Mouse (Mus musculus) forebrain, embryonic 11.5 days (tissue): ENCODE measurements around the gene Tmprss6. TPM values are rescaled to one million over a fixed set of nuclear protein-coding genes. Genes with fewer than 3 reads are reported as not detected.

Source experiments
- ATAC-seq: fragments of 200-750 bp; cut with Nextera tagmentation; replicated peaks from 2 replicates; pipeline ENCODE4 v1.8.0; 2017; ENCODE audit warnings: moderate TSS enrichment; ENCODE audit not compliant: low FRiP score
- DNase-seq: peaks from one replicate; pipeline ENCODE4 v3.0.0-alpha.2; 2017; ENCODE audit warnings: low spot score
- H3K27ac ChIP-seq: fragments of 300-500 bp; sonication (generic); 2 replicates; pipeline ENCODE4 v1.5.1; 2014; ENCODE audit warnings: low read depth, low read length
- H3K27me3 ChIP-seq: fragments of 300-500 bp; sonication (generic); 2 replicates; pipeline ENCODE4 v1.6.1; 2014; ENCODE audit warnings: mild to moderate bottlenecking, low read length, mixed read lengths; ENCODE audit not compliant: control insufficient read depth, insufficient read depth
- H3K36me3 ChIP-seq: fragments of 300-500 bp; sonication (generic); 2 replicates; pipeline ENCODE4 v1.6.1; 2014; ENCODE audit warnings: mild to moderate bottlenecking, low read length, moderate library complexity, mixed read lengths; ENCODE audit not compliant: control insufficient read depth, insufficient read depth
- H3K4me1 ChIP-seq: fragments of 300-500 bp; sonication (generic); replicated peaks from 2 replicates; pipeline ENCODE4 v1.6.1; 2014; ENCODE audit warnings: low read length, mixed read lengths; ENCODE audit not compliant: control insufficient read depth, insufficient read depth
- H3K4me2 ChIP-seq: fragments of 300-500 bp; sonication (generic); 2 replicates; pipeline ENCODE4 v1.6.1; 2014; ENCODE audit warnings: low read depth, mild to moderate bottlenecking, low read length, moderate library complexity, mixed read lengths; ENCODE audit not compliant: severe bottlenecking
- H3K4me3 ChIP-seq: fragments of 300-500 bp; sonication (generic); 2 replicates; pipeline ENCODE4 v1.5.1; 2014; ENCODE audit warnings: low read depth, low read length
- H3K9ac ChIP-seq: fragments of 300-500 bp; sonication (generic); 2 replicates; pipeline ENCODE4 v1.6.1; 2014; ENCODE audit warnings: low read length
- H3K9me3 ChIP-seq: fragments of 300-500 bp; sonication (generic); 2 replicates; pipeline ENCODE4 v1.6.1; 2016; ENCODE audit warnings: low read length, mixed read lengths; ENCODE audit not compliant: control insufficient read depth
- WGBS: fragments of 180-500 bp; shearing (Covaris S2); extraction: QIAGEN DNeasy Blood & Tissue Kit; methylation state at CpG from one replicate; pipeline ENCODE4 v1.1.7; 2014; 5-methylcytosine and 5-hydroxymethylcytosine counted together
- polyA plus RNA-seq: library from polyadenylated mRNA; unstranded; fragments of >200 nt; fragmentation: Nextera tagmentation; extraction: Ambion mirVana; gene quantifications from 2 replicates; pipeline ENCODE4 v1.2.1, GENCODE M21; 2014

Tmprss6 gene
- polyA plus RNA-seq, 1 experiment from 2014 or later = 0.79 TPM

DNA sequence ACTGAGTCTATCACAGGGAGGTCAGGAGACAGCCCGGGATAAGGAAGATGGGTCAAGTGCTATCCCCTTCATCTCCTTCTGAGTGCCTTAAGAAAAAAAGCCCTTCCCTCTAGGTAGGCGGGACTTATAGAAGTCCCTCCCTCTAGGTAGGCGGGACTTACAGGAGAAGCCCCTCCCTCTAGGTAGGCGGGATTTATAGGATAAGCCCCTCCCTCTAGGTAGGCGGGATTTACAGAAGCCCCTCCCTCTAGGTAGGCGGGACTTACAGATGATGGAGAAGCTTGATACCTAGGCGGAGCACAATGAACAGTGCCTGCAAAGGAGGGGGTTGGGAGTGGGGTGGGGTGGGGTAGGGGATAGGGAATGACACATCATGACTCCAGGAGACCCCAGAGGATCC, 11.7 kb upstream of the Tmprss6 start:
- no peak for ATAC-seq
- 66% methylated on average over 7 of the region's 7 CpGs for WGBS

DNA sequence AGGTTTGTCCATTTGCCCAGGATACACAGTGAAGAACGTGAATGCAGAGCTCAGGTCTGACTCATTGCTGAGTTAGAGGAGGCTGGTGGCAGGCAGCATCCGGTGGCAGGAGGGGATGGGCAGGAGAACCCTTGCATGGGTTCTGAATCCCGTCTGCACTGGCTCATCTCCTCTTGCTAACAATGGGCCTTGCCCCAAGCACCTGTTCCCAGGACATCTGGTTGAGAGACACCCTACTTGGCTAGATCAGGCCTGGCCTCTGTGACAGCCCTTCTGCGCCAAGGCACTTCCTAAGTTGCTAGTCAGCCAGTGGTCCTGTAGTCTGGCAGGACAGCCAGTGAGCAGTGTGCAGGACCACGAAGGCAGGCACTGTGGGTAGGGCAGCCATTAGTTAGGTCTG, 11.0 kb upstream of the Tmprss6 start:
- Histone ChIP-seq H3K36me3 (no peaks in the 10 kb centered on the region), H3K4me3 (no peak overlapping the region), H3K27me3 (no peaks in the 10 kb centered on the region), H3K27ac (no peak overlapping the region), H3K9ac (no peak overlapping the region), H3K4me1 (no peaks in the 10 kb centered on the region), H3K4me2 (no peak overlapping the region), H3K9me3 (no peaks in the 10 kb centered on the region)
- WGBS = 83% methylated on average over 5 of the region's 5 CpGs
- ATAC-seq (no peak), DNase-seq (no peak)

More for the DNA sequence above, 11.7 kb upstream of the Tmprss6 start:
- no peak overlapping the region for H3K4me2 ChIP-seq
- H3K27ac ChIP-seq = no peak overlapping the region
- no peaks in the 10 kb centered on the region for H3K36me3 ChIP-seq
- no peak for DNase-seq
- no peak overlapping the region for H3K9ac ChIP-seq
- no peaks in the 10 kb centered on the region for H3K27me3 ChIP-seq
- no peaks in the 10 kb centered on the region for H3K9me3 ChIP-seq
- no peaks in the 10 kb centered on the region for H3K4me1 ChIP-seq
- H3K4me3 ChIP-seq = no peak overlapping the region

DNA sequence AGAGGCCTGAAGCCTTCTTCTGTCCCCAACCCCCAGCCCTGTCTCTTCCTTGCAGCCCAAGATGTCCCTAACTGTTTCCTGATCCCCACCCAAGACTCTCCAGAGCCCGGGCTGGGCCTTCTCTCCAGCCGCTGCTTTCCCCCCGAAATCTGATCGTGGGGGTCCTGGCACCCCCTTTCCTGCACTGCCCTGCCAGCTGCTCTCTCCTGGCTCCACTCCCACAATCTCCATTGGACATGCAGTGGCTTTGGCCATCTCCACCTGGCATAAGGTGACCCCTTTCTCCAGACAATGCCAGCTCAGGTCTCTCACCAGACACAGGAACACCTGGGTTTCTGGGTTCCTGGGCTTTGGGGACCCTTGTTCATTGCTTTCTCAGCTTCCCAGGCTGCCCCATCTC, 9.6 kb upstream of the Tmprss6 start:
- no peak overlapping the region for H3K27ac ChIP-seq
- no peak for ATAC-seq

DNA sequence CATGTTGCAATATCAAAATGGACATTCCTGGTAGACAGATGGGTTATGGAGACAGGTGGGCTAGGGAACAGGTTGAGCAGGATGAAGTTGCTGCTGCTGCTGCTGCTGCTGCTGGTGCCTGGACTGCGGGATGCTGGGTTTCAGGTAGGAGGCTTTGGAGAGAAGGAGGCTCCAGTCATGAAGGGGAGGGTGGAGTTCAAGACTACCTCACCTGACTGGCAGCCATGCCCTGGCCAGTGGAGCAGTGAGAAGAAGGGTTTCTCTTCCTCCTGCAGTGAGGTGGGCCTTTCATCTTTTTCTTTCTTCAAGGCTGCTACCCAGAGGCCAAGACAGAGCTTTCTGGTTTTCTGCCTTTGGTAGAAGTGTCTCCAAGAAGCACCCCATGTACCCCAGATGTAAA, 8.4 kb upstream of the Tmprss6 start:
- Histone ChIP-seq H3K9ac (no peak overlapping the region), H3K27me3 (no peaks in the 10 kb centered on the region), H3K36me3 (no peaks in the 10 kb centered on the region), H3K4me1 (no peaks in the 10 kb centered on the region), H3K9me3 (no peaks in the 10 kb centered on the region), H3K4me2 (no peak overlapping the region), H3K4me3 (no peak overlapping the region), H3K27ac (no peak overlapping the region)
- WGBS = 78% methylated on average over 1 of the region's 1 CpGs
- ATAC-seq (no peak), DNase-seq (no peak)

More for the DNA sequence above, 9.6 kb upstream of the Tmprss6 start:
- Histone ChIP-seq H3K27me3 (no peaks in the 10 kb centered on the region), H3K36me3 (no peaks in the 10 kb centered on the region), H3K4me2 (no peak overlapping the region), H3K9ac (no peak overlapping the region), H3K4me1 (no peaks in the 10 kb centered on the region), H3K9me3 (no peaks in the 10 kb centered on the region), H3K4me3 (no peak overlapping the region)
- WGBS = 90% methylated on average over 4 of the region's 4 CpGs
- no peak for DNase-seq

- H3K4me2 ChIP-seq = no peak overlapping the region
- H3K27ac ChIP-seq = no peak overlapping the region
- H3K4me1 ChIP-seq = no peaks in the 10 kb centered on the region
- DNase-seq (no peak), ATAC-seq (no peak)
- H3K27me3 ChIP-seq = no peaks in the 10 kb centered on the region
- no peaks in the 10 kb centered on the region for H3K36me3 ChIP-seq
- H3K9ac ChIP-seq = no peak overlapping the region
- no peaks in the 10 kb centered on the region for H3K9me3 ChIP-seq
- H3K4me3 ChIP-seq = no peak overlapping the region
- 62% methylated on average over 3 of the region's 3 CpGs for WGBS
Measured at GRCm38 (mm10) chr15:78475604-78476031, 7.2 kb upstream of the Tmprss6 start.

DNA sequence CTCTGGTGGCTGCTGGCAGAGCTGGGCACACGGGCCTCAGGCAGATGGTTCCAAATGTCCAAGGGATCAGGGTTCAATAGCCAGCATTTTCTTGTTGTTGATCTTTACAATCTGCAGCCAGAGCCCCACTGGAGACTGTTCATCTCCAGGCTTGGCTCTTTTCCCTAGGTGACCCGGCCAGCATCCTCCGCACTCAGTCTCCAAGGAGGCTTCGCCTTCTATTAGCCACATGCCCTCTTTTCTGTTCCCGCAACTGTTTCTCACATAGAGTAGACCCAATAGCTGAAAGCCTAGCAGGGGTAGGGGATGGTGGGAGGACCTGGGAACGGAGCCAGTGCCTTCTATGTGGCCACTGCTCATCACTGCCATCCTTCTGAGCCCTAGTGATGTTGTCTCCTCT, 5.0 kb upstream of the Tmprss6 start:
- Histone ChIP-seq H3K36me3 (no peaks in the 10 kb centered on the region), H3K4me3 (no peak overlapping the region), H3K27ac (no peak overlapping the region), H3K27me3 (no peaks in the 10 kb centered on the region), H3K9ac (no peak overlapping the region), H3K4me1 (no peaks in the 10 kb centered on the region), H3K4me2 (no peak overlapping the region), H3K9me3 (no peaks in the 10 kb centered on the region)
- ATAC-seq (no peak), DNase-seq (no peak)
- WGBS = 84% methylated on average over 6 of the region's 6 CpGs

GRCm38 (mm10) chr15:78471902-78472301, 3.5 kb upstream of the Tmprss6 start:
- Histone ChIP-seq H3K27me3 (no peaks in the 10 kb centered on the region), H3K4me3 (no peak overlapping the region), H3K4me2 (no peak overlapping the region), H3K9ac (no peak overlapping the region), H3K9me3 (no peaks in the 10 kb centered on the region), H3K27ac (no peak overlapping the region), H3K36me3 (no peaks in the 10 kb centered on the region), H3K4me1 (no peaks in the 10 kb centered on the region)
- ATAC-seq (no peak), DNase-seq (no peak)
- WGBS = 54% methylated on average over 7 of the region's 7 CpGs

DNA sequence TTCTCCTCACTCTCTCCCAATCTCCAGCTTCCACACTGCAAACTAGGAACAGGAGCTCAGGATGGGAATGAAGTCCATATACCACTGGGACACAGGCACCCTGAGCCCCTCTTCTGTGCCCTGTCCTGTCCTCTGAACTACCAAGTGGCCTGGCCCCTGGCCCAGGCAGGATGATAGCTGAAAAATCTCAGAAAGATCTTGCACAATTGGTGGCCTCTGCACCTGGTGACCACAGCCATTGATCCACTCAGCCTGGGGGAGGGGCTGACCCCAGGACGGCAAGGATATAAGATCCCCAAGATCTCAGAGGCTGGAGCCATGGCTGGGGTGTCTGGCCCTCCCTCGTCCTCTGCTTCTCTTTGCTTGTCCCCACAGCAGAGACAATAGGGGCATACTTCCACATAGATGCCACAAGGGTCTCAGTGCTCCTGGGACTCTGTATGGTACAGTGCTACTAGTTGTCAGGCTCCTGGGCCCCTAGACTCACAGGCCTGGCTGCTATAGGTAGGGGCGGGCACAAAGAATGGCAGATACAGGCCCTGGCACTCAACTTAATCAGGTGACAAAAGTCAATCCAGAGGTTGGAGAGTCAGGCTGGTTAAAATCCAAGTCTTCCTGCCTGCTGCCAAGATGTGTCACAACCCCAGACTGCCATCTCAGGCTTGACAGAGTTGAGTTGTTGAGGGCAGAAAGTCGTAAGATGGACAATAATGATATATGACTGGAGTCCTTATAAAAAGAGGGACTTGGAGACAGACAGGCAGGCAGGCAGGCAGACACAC, 2.3 kb upstream of the Tmprss6 start:
- H3K9me3 ChIP-seq = no peaks in the 10 kb centered on the region
- H3K4me3 ChIP-seq = no peak overlapping the region
- no peaks in the 10 kb centered on the region for H3K27me3 ChIP-seq
- H3K9ac ChIP-seq = no peak overlapping the region
- WGBS = 70% methylated on average over 4 of the region's 4 CpGs
- no peak for ATAC-seq
- no peaks in the 10 kb centered on the region for H3K36me3 ChIP-seq
- H3K4me1 ChIP-seq = no peaks in the 10 kb centered on the region
- no peak overlapping the region for H3K4me2 ChIP-seq
- H3K27ac ChIP-seq = no peak overlapping the region
- no peak for DNase-seq

DNA sequence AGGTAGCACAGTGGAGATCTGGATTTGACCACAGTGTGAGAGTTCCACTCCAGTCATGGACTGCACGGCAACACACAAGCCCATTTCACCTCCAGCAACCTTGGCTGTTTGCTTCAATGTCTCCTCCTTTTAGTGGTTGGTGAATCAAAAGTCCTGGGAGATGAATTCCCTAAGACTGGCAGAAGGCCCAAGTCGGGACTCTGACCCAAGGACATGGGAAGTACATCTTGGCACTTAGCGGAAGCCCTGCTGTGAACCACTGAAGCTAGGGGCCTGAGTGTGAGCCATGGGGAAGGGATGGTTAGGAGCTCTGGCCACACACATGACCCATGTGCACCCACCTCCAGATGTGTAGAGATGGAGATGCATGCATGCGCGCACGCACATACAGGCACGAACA, 864 bp downstream of the Tmprss6 start:
- WGBS = 93% methylated on average over 7 of the region's 7 CpGs
- no peaks in the 10 kb centered on the region for H3K27me3 ChIP-seq
- no peaks in the 10 kb centered on the region for H3K9me3 ChIP-seq
- no peak overlapping the region for H3K4me3 ChIP-seq
- no peaks in the 10 kb centered on the region for H3K36me3 ChIP-seq
- no peak for ATAC-seq
- no peaks in the 10 kb centered on the region for H3K4me1 ChIP-seq
- no peak overlapping the region for H3K27ac ChIP-seq
- H3K4me2 ChIP-seq = no peak overlapping the region
- H3K9ac ChIP-seq = no peak overlapping the region
- DNase-seq = no peak
